Mouse (Mus musculus) heart, embryonic 13.5 days (tissue): ENCODE measurements around the gene Endou. TPM values are rescaled to one million over a fixed set of nuclear protein-coding genes. Genes with fewer than 3 reads are reported as not detected.
A peak's percentile ranks its signal among the peaks of the same experiment; 100 is the strongest.

Source experiments
- ATAC-seq: fragments of 200-750 bp; cut with Nextera tagmentation; 2 replicates; pipeline ENCODE4 v1.8.0; 2017; ENCODE audit warnings: moderate TSS enrichment; ENCODE audit not compliant: insufficient number of reproducible peaks, low FRiP score, low TSS enrichment; ENCODE audit errors: extremely low read depth
- H3K27ac ChIP-seq: fragments of 300-500 bp; sonication (generic); replicated peaks from 2 replicates; pipeline ENCODE4 v1.5.1; 2015; ENCODE audit warnings: moderate library complexity, mild to moderate bottlenecking, inconsistent platforms
- H3K27me3 ChIP-seq: fragments of 300-500 bp; sonication (generic); replicated peaks from 2 replicates; pipeline ENCODE4 v1.6.1; 2015; ENCODE audit warnings: mild to moderate bottlenecking, inconsistent platforms
- H3K36me3 ChIP-seq: fragments of 300-500 bp; sonication (generic); 2 replicates; pipeline ENCODE4 v1.6.1; 2015; ENCODE audit warnings: mild to moderate bottlenecking, inconsistent platforms
- H3K4me1 ChIP-seq: fragments of 300-500 bp; sonication (generic); 2 replicates; pipeline ENCODE4 v1.6.1; 2015; ENCODE audit warnings: inconsistent platforms
- H3K4me2 ChIP-seq: fragments of 300-500 bp; sonication (generic); 2 replicates; pipeline ENCODE4 v1.6.1; 2015; ENCODE audit warnings: inconsistent platforms, mild to moderate bottlenecking, moderate library complexity
- H3K4me3 ChIP-seq: fragments of 300-500 bp; sonication (generic); 2 replicates; pipeline ENCODE4 v1.5.1; 2015; ENCODE audit warnings: moderate library complexity, mild to moderate bottlenecking, inconsistent platforms
- H3K9ac ChIP-seq: fragments of 300-500 bp; sonication (generic); 2 replicates; pipeline ENCODE4 v1.6.1; 2015; ENCODE audit warnings: inconsistent platforms, mild to moderate bottlenecking, moderate library complexity
- H3K9me3 ChIP-seq: fragments of 300-500 bp; sonication (generic); 2 replicates; pipeline ENCODE4 v1.6.1; 2016; ENCODE audit warnings: inconsistent platforms
- WGBS: fragments of 180-500 bp; shearing (Covaris S2); methylation state at CpG from one replicate; pipeline ENCODE4 v1.1.7; 2015; ENCODE audit warnings: mixed read lengths; 5-methylcytosine and 5-hydroxymethylcytosine counted together
- polyA plus RNA-seq: library from polyadenylated mRNA; unstranded; fragments of >200 nt; fragmentation: Nextera tagmentation; extraction: Ambion mirVana; gene quantifications from 2 replicates; pipeline ENCODE4 v1.2.1, GENCODE M21; 2015

Gene Endou
- polyA plus RNA-seq, 1 experiment from 2014 or later = 0.45 TPM

DNA sequence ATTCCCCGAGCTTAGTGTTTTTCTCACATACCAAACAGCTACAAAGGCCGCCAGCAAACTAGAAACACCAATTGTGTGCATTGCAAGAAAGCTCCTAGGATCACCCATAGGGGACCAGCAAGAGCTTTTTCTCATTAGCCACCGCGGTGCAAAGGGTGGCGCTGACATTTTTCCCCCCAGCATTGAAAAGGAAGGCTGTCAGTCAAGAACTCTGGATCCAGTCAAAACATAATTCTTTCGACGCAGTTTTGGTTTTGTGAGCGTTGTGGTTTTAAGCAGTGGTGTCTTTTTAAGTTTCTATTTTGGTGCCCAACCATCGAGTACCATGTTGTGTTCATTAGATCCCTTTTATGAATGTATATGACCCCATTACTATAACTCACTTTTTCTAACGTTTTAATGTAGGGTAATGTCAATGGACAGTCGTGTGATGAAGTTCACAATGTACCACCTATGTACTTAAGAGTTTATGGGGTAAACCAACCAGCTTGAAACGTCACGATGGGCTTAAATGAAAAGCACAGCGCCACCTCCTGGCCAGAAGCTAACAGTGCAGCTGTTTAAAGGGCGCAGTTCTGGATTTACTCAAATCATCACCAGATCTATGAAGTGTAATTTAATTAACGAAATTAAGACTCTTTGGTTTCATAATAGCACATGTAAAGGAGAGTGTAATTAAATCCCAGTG, 66.0 kb downstream of the Endou start:
- Histone ChIP-seq H3K36me3 (no peaks in the 10 kb centered on the region), H3K4me1 (peaks cover 3% of the 10 kb centered on the region; the same call in 1 of the 2 replicates), H3K27ac (no peak overlapping the region), H3K4me2 (no peak overlapping the region), H3K4me3 (no peak overlapping the region), H3K27me3 (0 out of 2 replicates have a peak, but pooled peaks cover 3% of the 10 kb centered on the region), H3K9me3 (no peaks in the 10 kb centered on the region), H3K9ac (no peak overlapping the region)
- no peak for ATAC-seq
- 56% methylated on average over 16 of the region's 16 CpGs for WGBS

DNA sequence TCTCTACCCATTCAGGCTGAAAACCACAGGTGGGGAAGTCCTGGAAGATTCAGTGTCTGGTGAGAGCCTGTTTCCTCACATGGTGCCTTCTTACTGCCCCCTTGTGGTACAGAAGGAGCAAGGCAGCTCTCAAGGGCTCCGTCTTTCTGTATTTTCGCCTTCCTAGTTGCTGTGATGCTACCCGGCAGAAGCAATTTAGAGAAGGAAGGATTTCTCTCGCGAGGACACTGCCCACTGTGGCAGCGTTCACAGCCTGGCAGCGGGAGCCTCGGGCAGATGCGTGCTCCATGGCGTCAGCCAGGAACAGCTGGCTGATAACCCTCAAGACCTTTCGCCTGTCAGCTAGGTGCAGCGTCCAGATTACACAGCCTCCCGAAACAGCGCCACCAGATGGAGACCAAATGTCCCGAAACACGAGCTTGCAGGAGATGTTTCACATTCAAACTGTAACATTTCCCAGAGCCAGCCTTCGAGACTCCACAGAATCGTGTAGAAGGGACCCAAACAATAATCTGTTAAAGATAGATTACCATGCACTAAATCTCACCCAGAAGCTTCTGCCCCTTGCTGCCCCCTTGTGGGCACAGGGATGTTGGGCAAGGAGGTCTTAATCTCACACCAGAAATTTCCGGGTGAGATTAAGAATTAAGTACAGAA, 67.3 kb downstream of the Endou start:
- Histone ChIP-seq H3K9ac (peak overlapping the region; percentile 73), H3K27me3 (0 out of 2 replicates have a peak, but pooled peaks cover 3% of the 10 kb centered on the region), H3K4me1 (no peaks in the 10 kb centered on the region), H3K36me3 (no peaks in the 10 kb centered on the region), H3K27ac (no peak overlapping the region), H3K4me2 (peak overlapping the region; percentile 77), H3K4me3 (peak overlapping the region; percentile 53), H3K9me3 (no peaks in the 10 kb centered on the region)
- ATAC-seq = no peak
- 4% methylated on average over 19 of the region's 19 CpGs for WGBS

Other genes with a start within 250 kb of the Endou start
- 17.9 and 18.5 TPM in 2 replicates for gene Rpap3, start 25.5 kb downstream of the Endou start, polyA plus RNA-seq
- 22.1 and 25.4 TPM in 2 replicates for gene Rapgef3, start 36.6 kb upstream of the Endou start, polyA plus RNA-seq
- 70.2 and 70.8 TPM in 2 replicates for gene Slc48a1, start 47.2 kb upstream of the Endou start, polyA plus RNA-seq
- gene Hdac7, start 113.2 kb upstream of the Endou start, polyA plus RNA-seq = 23.4 and 23.7 TPM in 2 replicates
- 1.1 TPM in 2 replicates for gene Vdr, start 179.3 kb upstream of the Endou start, polyA plus RNA-seq
- 29.6 and 36.5 TPM in 2 replicates for gene Tmem106c, start 232.9 kb upstream of the Endou start, polyA plus RNA-seq